Mouse (Mus musculus) liver, embryonic 11.5 days (tissue): ENCODE results near the gene Mtx1. TPM values are rescaled to one million over a fixed set of nuclear protein-coding genes. Genes with fewer than 3 reads are reported as not detected.

Source experiments
- ATAC-seq: fragments of 200-750 bp; cut with Nextera tagmentation; replicated peaks from 2 replicates; pipeline ENCODE4 v1.8.0; 2017; ENCODE audit warnings: moderate number of reproducible peaks, mild to moderate bottlenecking, moderate TSS enrichment, moderate library complexity; ENCODE audit not compliant: low FRiP score
- DNase-seq: peaks from one replicate; pipeline ENCODE4 v3.0.0-alpha.2; 2017; ENCODE audit warnings: low spot score
- H3K27ac ChIP-seq: fragments of 300-500 bp; sonication (generic); 2 replicates; pipeline ENCODE4 v1.5.1; 2014; ENCODE audit warnings: mild to moderate bottlenecking, low read depth, low read length, control low read depth
- H3K27me3 ChIP-seq: fragments of 300-500 bp; sonication (generic); replicated peaks from 2 replicates; pipeline ENCODE4 v1.6.1; 2014; ENCODE audit warnings: low read length, mixed read lengths; ENCODE audit not compliant: control insufficient read depth, insufficient read depth
- H3K36me3 ChIP-seq: fragments of 300-500 bp; sonication (generic); 2 replicates; pipeline ENCODE4 v1.6.1; 2014; ENCODE audit warnings: mild to moderate bottlenecking, low read length, moderate library complexity, mixed read lengths; ENCODE audit not compliant: control insufficient read depth, insufficient read depth
- H3K4me1 ChIP-seq: fragments of 300-500 bp; sonication (generic); replicated peaks from 2 replicates; pipeline ENCODE4 v1.6.1; 2014; ENCODE audit warnings: low read length, mixed read lengths; ENCODE audit not compliant: control insufficient read depth, insufficient read depth
- H3K4me2 ChIP-seq: fragments of 300-500 bp; sonication (generic); 2 replicates; pipeline ENCODE4 v1.6.1; 2014; ENCODE audit warnings: mild to moderate bottlenecking, control low read depth, moderate library complexity
- H3K4me3 ChIP-seq: fragments of 300-500 bp; sonication (generic); 2 replicates; pipeline ENCODE4 v1.5.1; 2014; ENCODE audit warnings: low read depth, low read length, control low read depth
- H3K9ac ChIP-seq: fragments of 300-500 bp; sonication (generic); 2 replicates; pipeline ENCODE4 v1.6.1; 2014; ENCODE audit warnings: low read depth, low read length, control low read depth
- H3K9me3 ChIP-seq: fragments of 300-500 bp; sonication (generic); 2 replicates; pipeline ENCODE4 v1.6.1; 2016; ENCODE audit warnings: low read length, inconsistent platforms, mixed read lengths; ENCODE audit not compliant: control insufficient read depth
- WGBS: fragments of 180-500 bp; shearing (Covaris S2); extraction: QIAGEN DNeasy Blood & Tissue Kit; methylation state at CpG from one replicate; pipeline ENCODE4 v1.1.7; 2014; 5-methylcytosine and 5-hydroxymethylcytosine counted together
- polyA plus RNA-seq: library from polyadenylated mRNA; unstranded; fragments of >200 nt; fragmentation: Nextera tagmentation; extraction: Ambion mirVana; gene quantifications from 2 replicates; pipeline ENCODE4 v1.2.1, GENCODE M21; 2014

Gene Mtx1
- polyA plus RNA-seq, 1 experiment from 2014 or later, result 219 TPM

- no peaks in the 10 kb centered on the region for H3K36me3 ChIP-seq
- no peak overlapping the region for H3K27ac ChIP-seq
- no peak overlapping the region for H3K4me2 ChIP-seq
- WGBS, result 70% methylated on average over 3 of the region's 3 CpGs
- no peak overlapping the region for H3K4me3 ChIP-seq
- H3K27me3 ChIP-seq, result 0 out of 2 replicates have a peak, but pooled peaks cover 3% of the 10 kb centered on the region
- no peaks in the 10 kb centered on the region for H3K9me3 ChIP-seq
- no peak overlapping the region for H3K9ac ChIP-seq
- no peak for ATAC-seq
- no peak for DNase-seq
- H3K4me1 ChIP-seq, result 0 out of 2 replicates have a peak, but pooled peaks cover 3% of the 10 kb centered on the region
Measured at GRCm38 (mm10) chr3:89260211-89260610, 33.3 kb upstream of the Mtx1 start.

GRCm38 (mm10) chr3:89259076-89259475, 32.2 kb upstream of the Mtx1 start, which contains the start of gene Dpm3:
Gene Dpm3 (plus strand): TSS chr3:89259358.
- Histone ChIP-seq H3K27ac (no peak within 1 kb of the TSS), H3K9me3 (no peaks in the 10 kb centered on the region), H3K4me2 (no peak within 1 kb of the TSS), H3K4me1 (0 out of 2 replicates have a peak, but pooled peaks cover 3% of the 10 kb centered on the region), H3K9ac (no peak within 1 kb of the TSS), H3K27me3 (0 out of 2 replicates have a peak, but pooled peaks cover 3% of the 10 kb centered on the region), H3K4me3 (no peak within 1 kb of the TSS), H3K36me3 (no peaks in the 10 kb centered on the region)
- 43% methylated on average over 7 of the region's 7 CpGs for WGBS
- DNase-seq, result no peak
- no peak for ATAC-seq

DNA sequence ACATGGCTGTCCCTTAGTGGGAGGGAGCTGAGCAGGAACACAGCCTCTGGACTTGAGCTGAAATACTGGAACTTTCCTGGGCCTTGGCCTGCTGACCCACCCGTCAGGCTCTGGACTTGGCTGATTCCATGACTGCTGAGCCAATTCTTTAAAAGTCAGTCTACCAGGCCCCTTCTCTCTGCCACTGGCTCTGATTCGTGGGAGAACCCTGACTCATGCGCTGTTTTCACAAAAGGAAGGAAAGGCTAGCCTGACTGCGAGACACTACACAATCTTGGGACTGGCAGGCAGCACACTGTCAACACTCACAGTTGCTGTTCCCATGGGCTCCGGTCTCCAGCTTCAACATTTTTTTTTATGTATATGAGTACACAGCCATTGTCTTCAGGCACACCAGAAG, 29.3 kb upstream of the Mtx1 start:
- H3K4me3 ChIP-seq, result no peak overlapping the region
- no peak overlapping the region for H3K4me2 ChIP-seq
- H3K27ac ChIP-seq, result no peak overlapping the region
- no peak for DNase-seq
- H3K9me3 ChIP-seq, result no peaks in the 10 kb centered on the region
- peaks cover 9% of the 10 kb centered on the region; the same call in 1 of the 2 replicates for H3K27me3 ChIP-seq
- H3K36me3 ChIP-seq, result no peaks in the 10 kb centered on the region
- no peak for ATAC-seq
- H3K4me1 ChIP-seq, result peaks cover 8% of the 10 kb centered on the region
- no peak overlapping the region for H3K9ac ChIP-seq
- WGBS, result 65% methylated on average over 5 of the region's 5 CpGs

DNA sequence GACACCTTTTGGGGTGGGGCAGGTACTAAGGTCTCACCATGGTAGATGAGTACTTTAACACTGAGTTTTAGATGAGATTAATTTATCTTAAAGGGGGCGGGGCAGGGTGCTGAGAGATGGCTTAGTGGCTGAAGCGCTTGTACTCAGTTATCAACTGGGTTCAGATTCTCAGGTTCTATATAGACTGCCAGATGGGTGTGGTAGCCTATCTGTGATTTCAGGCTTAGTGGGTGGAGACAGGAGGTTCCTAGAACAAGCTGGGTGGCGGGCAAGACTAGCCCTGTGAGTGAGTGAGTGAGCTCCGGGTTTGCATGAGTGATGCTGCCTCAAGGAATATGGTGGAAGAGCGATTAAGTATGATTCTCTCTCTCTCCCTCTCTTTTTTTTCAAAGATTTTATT, 28.1 kb upstream of the Mtx1 start:
- WGBS, result 65% methylated on average over 5 of the region's 5 CpGs
- Histone ChIP-seq H3K4me3 (no peak overlapping the region), H3K27me3 (peaks cover 9% of the 10 kb centered on the region; the same call in 1 of the 2 replicates), H3K4me1 (peaks cover 15% of the 10 kb centered on the region), H3K36me3 (no peaks in the 10 kb centered on the region), H3K9me3 (no peaks in the 10 kb centered on the region), H3K4me2 (no peak overlapping the region), H3K9ac (no peak overlapping the region), H3K27ac (no peak overlapping the region)
- ATAC-seq, result 0 out of 2 replicates have a peak, but pooled peaks have one; percentile 35
- DNase-seq, result no peak

DNA sequence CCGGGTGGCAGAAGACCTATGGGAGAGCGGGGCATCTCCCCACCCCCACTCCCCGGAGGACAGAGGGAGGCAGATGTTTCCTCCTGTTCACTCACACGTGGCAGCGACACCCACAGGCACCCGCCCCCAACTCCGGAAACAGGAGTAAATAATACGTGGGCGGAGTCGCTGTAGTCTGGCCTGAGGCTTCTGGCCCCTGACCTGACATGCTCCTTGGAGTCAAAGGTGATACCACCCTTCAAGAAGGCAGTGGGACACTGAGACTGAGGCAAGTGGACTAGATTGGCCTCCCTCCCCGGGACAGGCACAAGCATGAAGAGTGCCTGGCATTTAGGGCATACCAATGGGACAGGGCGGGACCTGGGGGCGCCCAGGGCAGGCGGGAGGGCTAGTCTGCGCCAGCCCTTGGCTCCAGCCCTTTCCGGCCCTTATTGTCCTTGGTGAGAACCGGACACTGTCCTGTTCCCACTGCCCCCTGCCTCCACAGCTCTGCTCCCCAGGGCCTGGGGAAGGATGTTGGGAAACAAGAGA, 24.5 kb upstream of the Mtx1 start:
- Histone ChIP-seq H3K4me3 (no peak overlapping the region), H3K36me3 (no peaks in the 10 kb centered on the region), H3K4me2 (peak overlapping the region; percentile 48), H3K4me1 (peaks cover 23% of the 10 kb centered on the region), H3K9ac (no peak overlapping the region; the same call in 1 of the 2 replicates), H3K27ac (no peak overlapping the region), H3K27me3 (peaks cover 6% of the 10 kb centered on the region; the same call in 1 of the 2 replicates), H3K9me3 (no peaks in the 10 kb centered on the region)
- DNase-seq (no peak), ATAC-seq (peak; percentile 46; the same call in 1 of the 2 replicates)
- WGBS, result 8% methylated on average over 17 of the region's 17 CpGs

DNA sequence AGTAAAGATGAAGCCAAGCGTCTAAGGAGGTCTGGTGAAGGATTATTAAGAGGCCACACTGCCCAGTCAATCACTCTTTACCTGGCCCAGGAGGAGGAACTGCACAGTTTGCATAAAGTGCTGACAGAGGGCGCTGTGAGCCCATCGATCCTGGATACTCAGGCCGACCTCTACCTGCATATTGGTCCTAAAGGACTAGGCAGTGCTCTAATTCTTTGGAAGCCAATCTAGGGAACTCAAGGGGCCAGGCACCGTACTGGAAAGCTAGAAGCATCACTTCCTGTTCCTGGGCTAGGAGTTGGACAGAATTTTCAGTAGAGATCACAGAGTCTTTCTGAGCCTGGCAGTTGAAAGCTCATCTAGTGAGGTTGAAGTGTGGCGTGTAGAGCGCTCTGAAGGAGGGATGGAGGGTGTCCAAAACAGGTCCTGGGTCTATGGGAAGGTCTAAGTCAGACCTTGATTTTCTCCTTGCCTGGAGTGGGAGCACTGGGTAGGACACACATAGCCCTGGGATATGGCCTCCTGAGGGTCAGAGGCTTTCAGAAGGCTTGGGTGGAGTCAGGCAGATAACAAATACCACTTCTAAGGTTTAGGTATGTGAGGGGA, 23.6 kb upstream of the Mtx1 start:
- Histone ChIP-seq H3K27me3 (peaks cover 8% of the 10 kb centered on the region), H3K9me3 (no peaks in the 10 kb centered on the region), H3K4me3 (no peak overlapping the region), H3K27ac (no peak overlapping the region), H3K9ac (no peak overlapping the region), H3K36me3 (no peaks in the 10 kb centered on the region), H3K4me2 (no peak overlapping the region), H3K4me1 (peaks cover 28% of the 10 kb centered on the region)
- no peak for ATAC-seq
- 17% methylated on average over 7 of the region's 7 CpGs for WGBS
- DNase-seq, result no peak

- Histone ChIP-seq H3K4me1 (peaks cover 46% of the 10 kb centered on the region), H3K4me2 (peak overlapping the region; percentile 84), H3K4me3 (peak overlapping the region; percentile 75; the same call in 1 of the 2 replicates), H3K27ac (no peak overlapping the region), H3K9ac (peak overlapping the region; percentile 34), H3K9me3 (no peaks in the 10 kb centered on the region), H3K27me3 (peaks cover 30% of the 10 kb centered on the region), H3K36me3 (no peaks in the 10 kb centered on the region)
- ATAC-seq, result no peak
- 78% methylated on average over 4 of the region's 4 CpGs for WGBS
- no peak for DNase-seq
Measured at GRCm38 (mm10) chr3:89247466-89247865, 20.6 kb upstream of the Mtx1 start.

DNA sequence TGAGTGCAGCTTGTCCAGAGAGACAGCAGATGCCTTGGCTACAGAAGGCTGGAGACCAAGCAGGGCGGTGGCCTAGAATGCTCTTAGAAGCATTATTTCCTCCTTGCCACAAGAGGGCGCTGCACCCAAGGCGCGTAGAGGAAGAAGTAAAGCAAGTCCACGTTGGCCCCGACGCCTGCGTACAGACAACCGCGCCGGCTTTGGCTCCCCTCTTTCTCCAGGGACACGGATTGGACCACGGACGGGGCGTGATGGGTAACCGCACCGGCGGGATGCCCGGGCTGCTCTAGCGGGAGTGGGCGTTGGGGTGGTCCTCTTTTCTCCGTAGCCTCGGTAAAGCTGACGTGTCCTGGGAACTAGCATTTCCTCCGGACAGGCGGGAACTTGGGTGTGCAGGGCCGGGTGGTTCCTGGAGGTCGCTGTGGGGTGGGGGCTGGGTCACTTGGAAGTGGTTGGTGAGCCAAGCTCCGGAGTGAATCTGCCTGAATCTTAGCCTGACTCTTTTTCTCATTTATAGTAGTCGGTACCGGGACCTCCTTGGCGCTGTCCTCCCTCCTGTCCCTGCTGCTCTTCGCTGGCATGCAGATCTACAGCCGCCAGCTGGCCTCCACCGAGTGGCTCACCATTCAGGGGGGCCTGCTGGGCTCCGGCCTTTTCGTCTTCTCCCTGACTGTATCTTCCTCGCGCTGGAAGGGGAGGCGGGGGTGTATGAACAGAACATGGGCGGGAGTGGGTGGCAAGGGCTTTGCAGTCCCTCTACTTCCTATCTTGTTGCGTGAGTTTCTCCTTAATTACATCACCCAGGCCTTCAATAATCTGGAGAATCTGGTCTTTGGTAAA, 19.6 kb upstream of the Mtx1 start, which contains the start of gene Trim46:
Gene Trim46 (minus strand): TSS at position 49 of the 840 bp plus-strand sequence.
- peak; percentile 73 for ATAC-seq
- Histone ChIP-seq H3K9me3 (no peaks in the 10 kb centered on the region), H3K4me3 (peak within 1 kb of the TSS; percentile 75), H3K4me1 (peaks cover 41% of the 10 kb centered on the region), H3K27ac (0 out of 2 replicates have a peak within 1 kb of the TSS, but pooled peaks have one; percentile 6), H3K36me3 (no peaks in the 10 kb centered on the region), H3K9ac (peak within 1 kb of the TSS; percentile 73), H3K4me2 (peak within 1 kb of the TSS; percentile 84), H3K27me3 (peaks cover 27% of the 10 kb centered on the region)
- peak; percentile 89 for DNase-seq
- under 1% methylated on average over 42 of the region's 42 CpGs for WGBS
